Mouse (Mus musculus) inflammation-experienced regulatory T-cells, adult 16 weeks (primary cell): ENCODE measurements around the gene Nms. TPM values are rescaled to one million over a fixed set of nuclear protein-coding genes. Genes with fewer than 3 reads are reported as not detected.

Experiments used
- polyA plus RNA-seq: library from polyadenylated mRNA; unstranded; fragments of 100-300 nt; shearing (Covaris generic); gene quantifications from one replicate; pipeline ENCODE4 v1.2.1, GENCODE M21; 2017

Nms gene
- polyA plus RNA-seq, result not detected

DNA sequence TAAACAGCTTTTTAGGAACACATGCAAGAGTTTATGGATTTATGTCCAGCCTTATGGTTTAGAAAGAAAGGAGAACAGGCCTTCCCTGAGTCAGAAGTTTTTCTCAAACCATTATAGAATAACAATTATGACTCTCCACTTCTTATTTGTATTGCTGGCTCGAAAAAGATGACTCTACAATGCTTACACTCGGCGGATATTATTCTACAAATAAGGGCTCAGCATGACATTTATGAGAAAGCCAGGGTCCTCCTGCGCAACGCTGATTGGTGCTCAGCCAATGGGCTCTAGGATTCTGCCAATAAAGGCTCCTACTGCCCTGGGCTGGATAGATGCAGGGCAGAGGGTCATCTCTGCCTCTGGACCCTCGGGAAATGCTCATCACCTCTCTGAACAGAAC lies at the start of gene Nms:
Gene Nms (plus strand): TSS at position 301 of the 400 bp plus-strand sequence.

DNA sequence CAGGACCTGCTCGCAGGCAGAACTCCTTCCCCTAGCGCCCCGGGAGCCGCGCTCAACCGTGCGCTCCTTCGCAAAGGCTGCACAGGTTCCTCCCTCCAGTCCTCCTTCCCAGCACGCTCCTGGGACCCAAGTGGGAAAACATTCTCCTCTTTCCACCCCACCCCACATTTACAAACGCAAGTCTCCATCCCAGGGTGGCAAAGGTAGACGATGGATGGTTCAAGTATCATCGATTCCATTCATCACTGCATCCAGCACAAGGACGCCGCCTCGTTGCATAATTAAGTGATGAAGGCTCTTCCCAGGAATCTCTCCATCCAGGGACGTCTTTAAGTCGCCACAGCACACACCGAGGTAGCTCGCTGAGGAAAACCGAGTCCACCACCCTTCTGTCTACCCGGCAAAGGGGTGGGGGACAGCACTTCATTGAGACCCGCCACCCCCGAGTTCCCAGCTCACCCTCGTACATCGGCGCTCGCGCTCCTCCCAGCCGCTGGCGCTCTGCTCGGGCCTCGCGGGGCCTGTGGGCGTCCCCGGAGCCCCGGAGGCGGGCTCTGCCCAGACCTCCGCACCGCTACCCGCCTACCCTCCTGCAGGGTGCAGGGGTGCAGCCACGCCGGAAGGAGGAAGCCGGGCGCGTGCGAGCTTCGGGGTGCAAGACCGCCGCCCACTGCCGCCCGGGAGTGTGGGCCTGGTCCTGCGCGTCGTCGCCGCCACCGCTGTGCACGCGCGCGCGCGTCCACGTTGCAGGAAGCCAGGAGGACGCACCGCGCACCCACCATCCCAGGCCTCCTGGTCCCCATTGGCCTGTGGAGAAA lies 41.3 kb upstream of the Nms start, which contains the start of gene Chst10:
Gene Chst10 (minus strand): TSS at position 731 of the 818 bp plus-strand sequence.

DNA sequence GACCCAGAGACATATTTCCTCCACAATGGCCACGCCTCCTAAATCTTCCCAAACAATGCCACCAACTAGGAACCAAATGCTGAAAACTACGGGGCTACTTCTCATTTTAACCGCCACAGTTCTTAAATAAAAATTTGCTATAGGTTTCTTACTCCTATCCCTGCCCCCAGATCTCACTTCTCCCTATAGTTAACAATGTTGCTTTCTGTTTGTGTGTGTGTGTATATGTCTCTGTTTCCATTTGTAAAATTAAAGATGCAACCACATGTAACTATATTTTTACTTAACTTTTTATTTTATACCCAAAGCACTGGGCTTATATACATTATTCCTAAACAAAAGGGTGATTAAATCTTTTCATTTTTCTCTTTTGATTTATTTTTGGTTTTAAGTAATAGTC lies 46.4 kb downstream of the Nms start, which contains the start of gene Pdcl3:
Gene Pdcl3 (plus strand): TSS at position 301 of the 400 bp plus-strand sequence.

Other genes starting within 250 kb of the Nms start
- gene Lonrf2, start 102.4 kb upstream of the Nms start, polyA plus RNA-seq, result not detected
- gene Chst10, start 41.0 kb upstream of the Nms start, polyA plus RNA-seq, result 37.6 TPM
- 118 TPM for gene Pdcl3, start 46.5 kb downstream of the Nms start, polyA plus RNA-seq